Mouse (Mus musculus) gastrocnemius, postnatal 14 days (tissue): ENCODE measurements around the gene Ppp1r8. TPM values are rescaled to one million over a fixed set of nuclear protein-coding genes. Genes with fewer than 3 reads are reported as not detected.

Source experiments
- DNase-seq: peaks from one replicate; pipeline ENCODE4 v3.0.0; 2021; ENCODE audit warnings: mixed read lengths
- intact Hi-C: fragments of 180-260 bp; cut with DNase I; formaldehyde crosslinking; loops from one replicate; pipeline ENCODE4 v1.15.1; 2025; ENCODE audit warnings: low total_unique reads
- long read RNA-seq, 2 experiments: library from polyadenylated mRNA; stranded (forward); transcript quantifications; one replicate each; pipeline ENCODE4 v2.0.0; 2021
- total RNA-seq, 2 experiments: library from RNA; stranded (reverse); gene quantifications; 2 replicates each; pipeline ENCODE4 v1.2.3; 2021

The Ppp1r8 gene
- total RNA-seq = 10 to 100 TPM; 16.3 to 17.5 TPM
- long read RNA-seq, experiment 1, partial matches to known transcripts = 0 of 4 reads
- long read RNA-seq, experiment 1, other reads (novel, unspliced or antisense) = 0 of 4 reads
- long read RNA-seq, experiment 2, partial matches to known transcripts = 0 of 5 reads
- long read RNA-seq, experiment 2, other reads (novel, unspliced or antisense) = 1 of 5 reads

GRCm38 (mm10) chr4:132842970-132843704 is at the start of gene Ppp1r8:
Gene Ppp1r8 (minus strand): TSS chr4:132843169.
- peak; percentile 91 for DNase-seq
- intact Hi-C loops = no loop called here

GRCm38 (mm10) chr4:132884844-132885374 is 41.9 kb upstream of the Ppp1r8 start:
- no peak for DNase-seq
- intact Hi-C loops = no loop called here

- intact Hi-C loops = no loop called here
- peak; percentile 90 for DNase-seq
These were observed 41.3 kb upstream of the Ppp1r8 start, which contains the start of gene Stx12 for GRCm38 (mm10) chr4:132884064-132884843. Gene Stx12 (minus strand): TSS chr4:132884509.

GRCm38 (mm10) chr4:132883561-132884063 is 40.6 kb upstream of the Ppp1r8 start:
- intact Hi-C loops = no loop called here
- DNase-seq = no peak

GRCm38 (mm10) chr4:132874363-132875097 is 31.6 kb upstream of the Ppp1r8 start:
- DNase-seq = no peak
- intact Hi-C loops = no loop called here

- intact Hi-C loops = no loop called here
- no peak for DNase-seq
These were observed 30.8 kb upstream of the Ppp1r8 start for GRCm38 (mm10) chr4:132873481-132874362.

- DNase-seq = no peak
- intact Hi-C loops = no loop called here
These were observed 28.1 kb upstream of the Ppp1r8 start for GRCm38 (mm10) chr4:132871116-132871515.

GRCm38 (mm10) chr4:132864856-132865255 is 21.9 kb upstream of the Ppp1r8 start:
- DNase-seq = no peak
- intact Hi-C loops = no loop called here

- intact Hi-C loops = no loop called here
These were observed 20.0 kb upstream of the Ppp1r8 start for GRCm38 (mm10) chr4:132863012-132863411.

GRCm38 (mm10) chr4:132860880-132861279 is 17.9 kb upstream of the Ppp1r8 start:
- no peak for DNase-seq
- intact Hi-C loops = no loop called here

More at GRCm38 (mm10) chr4:132863012-132863411, 20.0 kb upstream of the Ppp1r8 start:
- DNase-seq = no peak

GRCm38 (mm10) chr4:132843705-132844071 is 719 bp upstream of the Ppp1r8 start:
- intact Hi-C loops = no loop called here
- DNase-seq = no peak

- intact Hi-C loops = no loop called here
- peak; percentile 18 for DNase-seq
These were observed 575 bp downstream of the Ppp1r8 start for GRCm38 (mm10) chr4:132842281-132842906.

GRCm38 (mm10) chr4:132841493-132841892 is 1.5 kb downstream of the Ppp1r8 start:
- DNase-seq = no peak
- intact Hi-C loops = no loop called here

- DNase-seq = peak; percentile 63
- intact Hi-C loops = loop anchor here (5.0 kb wide), 1 partner anchor 51 kb away; no protein-coding TSS in a partner anchor
These were observed 19.2 kb downstream of the Ppp1r8 start for GRCm38 (mm10) chr4:132823614-132824366.

GRCm38 (mm10) chr4:132818442-132818841 is 24.5 kb downstream of the Ppp1r8 start:
- intact Hi-C loops = no loop called here
- no peak for DNase-seq

GRCm38 (mm10) chr4:132816855-132817254 is 26.1 kb downstream of the Ppp1r8 start:
- intact Hi-C loops = no loop called here
- DNase-seq = no peak

GRCm38 (mm10) chr4:132816404-132816803 is 26.6 kb downstream of the Ppp1r8 start:
- no peak for DNase-seq
- intact Hi-C loops = no loop called here
